Mouse (Mus musculus): ENCODE results near the gene Ddx28. TPM values are rescaled to one million over a fixed set of nuclear protein-coding genes. Genes with fewer than 3 reads are reported as not detected.

Gene Ddx28
- polyA plus RNA-seq, 2 experiments: 6.6 to 9.1 TPM

DNA sequence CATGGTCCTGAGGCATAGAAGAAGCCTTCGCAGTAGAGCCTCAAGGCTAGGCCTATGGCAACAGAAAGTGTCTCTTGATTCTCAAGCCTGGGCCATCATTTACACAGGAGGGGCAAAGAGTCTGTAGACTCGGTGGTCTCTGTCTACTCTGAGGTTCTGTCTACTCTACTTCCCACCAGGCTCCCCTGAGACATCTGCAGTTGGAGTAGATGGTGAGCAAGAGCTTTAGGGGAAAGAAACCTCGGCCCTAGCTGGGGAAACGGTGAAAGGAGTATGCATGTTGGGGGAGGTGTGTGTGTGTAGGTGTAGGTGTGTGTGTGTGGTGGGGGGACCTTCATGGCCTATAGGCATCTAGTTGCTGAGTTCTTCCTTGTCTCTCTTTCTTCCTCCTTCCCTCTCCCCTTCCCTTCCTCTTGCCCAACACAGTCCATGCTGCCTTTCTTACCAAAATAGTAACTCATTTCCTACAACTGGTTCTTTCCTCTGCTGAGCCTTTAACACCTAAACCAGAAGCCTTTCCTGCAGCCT lies 44.8 kb upstream of the Ddx28 start:
- H3K4me1 ChIP-seq (replicated peaks; ENCODE audit: control insufficient read depth in 2 of 2, insufficient read depth in 2 of 2, low read length in 1 of 2): peaks cover 15 to 25% of the 10 kb centered on the region in 2 experiments
- H3K9me3 ChIP-seq (ENCODE audit: control insufficient read depth, low read length): no peaks in the 10 kb centered on the region
- no peak for DNase-seq (ENCODE audit: low read depth in 3 of 3, low spot score in 3 of 3)
- ATAC-seq (ENCODE audit: insufficient read depth): no peak
- H3K9ac ChIP-seq (replicated peaks): no peak overlapping the region
- no peak overlapping the region for H3K4me3 ChIP-seq (ENCODE audit: insufficient read depth in 1 of 2, low read depth in 2 of 2, low read length in 2 of 2)
- no peak overlapping the region for H3K27ac ChIP-seq
- H3K27me3 ChIP-seq (ENCODE audit: control insufficient read depth, insufficient read depth, low read length): no peaks in the 10 kb centered on the region
- H3K36me3 ChIP-seq (replicated peaks; ENCODE audit: control insufficient read depth, insufficient read depth, low read depth): peaks cover 7% of the 10 kb centered on the region; the same call in 1 of the 2 replicates
- TF ChIP-seq CTCF (IDR thresholded peaks at IDR 0.05; ENCODE audit: low read depth): no peak
- no peak for TF ChIP-seq EP300 (IDR thresholded peaks at IDR 0.05; ENCODE audit: low read depth)
- H3K4me2 ChIP-seq (ENCODE audit: low read depth): no peak overlapping the region
- WGBS (ENCODE audit: insufficient replicate concordance): 66% methylated on average over 4 of the region's 4 CpGs

GRCm38 (mm10) chr8:106055038-106055437 lies 43.4 kb upstream of the Ddx28 start:
- H3K4me3 ChIP-seq (ENCODE audit: insufficient read depth in 1 of 2, low read depth in 2 of 2, low read length in 2 of 2): no peak overlapping the region
- H3K9me3 ChIP-seq (ENCODE audit: control insufficient read depth, low read length): no peaks in the 10 kb centered on the region
- no peak overlapping the region for H3K4me2 ChIP-seq (ENCODE audit: low read depth)
- no peaks in the 10 kb centered on the region for H3K27me3 ChIP-seq (ENCODE audit: control insufficient read depth, insufficient read depth, low read length)
- TF ChIP-seq EP300 (IDR thresholded peaks at IDR 0.05; ENCODE audit: low read depth) (no peak), CTCF (IDR thresholded peaks at IDR 0.05; ENCODE audit: low read depth) (no peak)
- ATAC-seq (ENCODE audit: insufficient read depth) (no peak), DNase-seq (ENCODE audit: low read depth in 3 of 3, low spot score in 3 of 3) (no peak)
- peaks cover 13 to 22% of the 10 kb centered on the region in 2 experiments for H3K4me1 ChIP-seq (replicated peaks; ENCODE audit: control insufficient read depth in 2 of 2, insufficient read depth in 2 of 2, low read length in 1 of 2)
- H3K36me3 ChIP-seq (replicated peaks; ENCODE audit: control insufficient read depth, insufficient read depth, low read depth): peaks cover 7% of the 10 kb centered on the region; the same call in 1 of the 2 replicates
- no peak overlapping the region for H3K9ac ChIP-seq (replicated peaks)
- H3K27ac ChIP-seq: no peak overlapping the region
- WGBS (ENCODE audit: insufficient replicate concordance): 54% methylated on average over 3 of the region's 3 CpGs

GRCm38 (mm10) chr8:106054190-106054811 lies 42.6 kb upstream of the Ddx28 start:
- no peak overlapping the region for H3K27ac ChIP-seq
- no peak for TF ChIP-seq EP300 (IDR thresholded peaks at IDR 0.05; ENCODE audit: low read depth)
- TF ChIP-seq CTCF (IDR thresholded peaks at IDR 0.05; ENCODE audit: low read depth): no peak
- H3K9ac ChIP-seq (replicated peaks): no peak overlapping the region
- no peaks in the 10 kb centered on the region for H3K9me3 ChIP-seq (ENCODE audit: control insufficient read depth, low read length)
- no peak overlapping the region for H3K4me2 ChIP-seq (ENCODE audit: low read depth)
- no peak overlapping the region for H3K4me3 ChIP-seq (ENCODE audit: insufficient read depth in 1 of 2, low read depth in 2 of 2, low read length in 2 of 2)
- peaks cover 7% of the 10 kb centered on the region; the same call in 1 of the 2 replicates for H3K36me3 ChIP-seq (replicated peaks; ENCODE audit: control insufficient read depth, insufficient read depth, low read depth)
- WGBS (ENCODE audit: insufficient replicate concordance): 27% methylated on average over 6 of the region's 6 CpGs
- DNase-seq (ENCODE audit: low read depth in 3 of 3, low spot score in 3 of 3): no peak
- peaks cover 13 to 22% of the 10 kb centered on the region in 2 experiments for H3K4me1 ChIP-seq (replicated peaks; ENCODE audit: control insufficient read depth in 2 of 2, insufficient read depth in 2 of 2, low read length in 1 of 2)
- ATAC-seq (ENCODE audit: insufficient read depth): no peak
- H3K27me3 ChIP-seq (ENCODE audit: control insufficient read depth, insufficient read depth, low read length): no peaks in the 10 kb centered on the region

- WGBS (ENCODE audit: insufficient replicate concordance): 77% methylated on average over 9 of the region's 9 CpGs
- no peak overlapping the region for H3K9ac ChIP-seq (replicated peaks)
- ATAC-seq (ENCODE audit: insufficient read depth): no peak
- peaks cover 13 to 25% of the 10 kb centered on the region in 2 experiments for H3K4me1 ChIP-seq (replicated peaks; ENCODE audit: control insufficient read depth in 2 of 2, insufficient read depth in 2 of 2, low read length in 1 of 2)
- H3K27me3 ChIP-seq (ENCODE audit: control insufficient read depth, insufficient read depth, low read length): no peaks in the 10 kb centered on the region
- DNase-seq (ENCODE audit: low read depth in 3 of 3, low spot score in 3 of 3): no peak
- H3K9me3 ChIP-seq (ENCODE audit: control insufficient read depth, low read length): no peaks in the 10 kb centered on the region
- H3K4me3 ChIP-seq (ENCODE audit: insufficient read depth in 1 of 2, low read depth in 2 of 2, low read length in 2 of 2): no peak overlapping the region
- no peak overlapping the region for H3K4me2 ChIP-seq (ENCODE audit: low read depth)
- no peak overlapping the region for H3K27ac ChIP-seq
- peaks cover 7% of the 10 kb centered on the region; the same call in 1 of the 2 replicates for H3K36me3 ChIP-seq (replicated peaks; ENCODE audit: control insufficient read depth, insufficient read depth, low read depth)
- TF ChIP-seq CTCF (IDR thresholded peaks at IDR 0.05; ENCODE audit: low read depth) (no peak), EP300 (IDR thresholded peaks at IDR 0.05; ENCODE audit: low read depth) (no peak)
Observed at GRCm38 (mm10) chr8:106052510-106053089, 40.9 kb upstream of the Ddx28 start.

GRCm38 (mm10) chr8:106051068-106051467 lies 39.4 kb upstream of the Ddx28 start:
- H3K4me1 ChIP-seq (replicated peaks; ENCODE audit: control insufficient read depth in 2 of 2, insufficient read depth in 2 of 2, low read length in 1 of 2): peaks cover 13 to 39% of the 10 kb centered on the region in 2 experiments
- no peak overlapping the region for H3K4me3 ChIP-seq (ENCODE audit: insufficient read depth in 1 of 2, low read depth in 2 of 2, low read length in 2 of 2)
- TF ChIP-seq EP300 (IDR thresholded peaks at IDR 0.05; ENCODE audit: low read depth) (no peak), CTCF (IDR thresholded peaks at IDR 0.05; ENCODE audit: low read depth) (no peak)
- no peak for DNase-seq (ENCODE audit: low read depth in 3 of 3, low spot score in 3 of 3)
- no peaks in the 10 kb centered on the region for H3K9me3 ChIP-seq (ENCODE audit: control insufficient read depth, low read length)
- no peak for ATAC-seq (ENCODE audit: insufficient read depth)
- H3K27me3 ChIP-seq (ENCODE audit: control insufficient read depth, insufficient read depth, low read length): no peaks in the 10 kb centered on the region
- no peak overlapping the region for H3K9ac ChIP-seq (replicated peaks)
- H3K27ac ChIP-seq: no peak overlapping the region
- no peak overlapping the region for H3K4me2 ChIP-seq (ENCODE audit: low read depth)
- WGBS (ENCODE audit: insufficient replicate concordance): 71% methylated on average over 3 of the region's 3 CpGs
- peaks cover 7% of the 10 kb centered on the region; the same call in 1 of the 2 replicates for H3K36me3 ChIP-seq (replicated peaks; ENCODE audit: control insufficient read depth, insufficient read depth, low read depth)

Measured in liver, embryonic 14.5 days (tissue).